Mouse (Mus musculus) CD4-positive, CD25-positive, alpha-beta regulatory T cell, adult 4 months (primary cell): Measurements from ENCODE around the gene Gm49358. TPM values are rescaled to one million over a fixed set of nuclear protein-coding genes. Genes with fewer than 3 reads are reported as not detected.
A peak's percentile ranks its signal among the peaks of the same experiment; 100 is the strongest.

Experiments
- ATAC-seq: one replicate; pipeline ENCODE4 v1.8.0; 2017
- polyA plus RNA-seq, 2 experiments: library from polyadenylated mRNA; unstranded; fragments of 100-300 nt; shearing (Covaris generic); gene quantifications; one replicate each; pipeline ENCODE4 v1.2.1; 2017

Gm49358 gene
- polyA plus RNA-seq, 2 experiments from 2014 or later: not detected

DNA sequence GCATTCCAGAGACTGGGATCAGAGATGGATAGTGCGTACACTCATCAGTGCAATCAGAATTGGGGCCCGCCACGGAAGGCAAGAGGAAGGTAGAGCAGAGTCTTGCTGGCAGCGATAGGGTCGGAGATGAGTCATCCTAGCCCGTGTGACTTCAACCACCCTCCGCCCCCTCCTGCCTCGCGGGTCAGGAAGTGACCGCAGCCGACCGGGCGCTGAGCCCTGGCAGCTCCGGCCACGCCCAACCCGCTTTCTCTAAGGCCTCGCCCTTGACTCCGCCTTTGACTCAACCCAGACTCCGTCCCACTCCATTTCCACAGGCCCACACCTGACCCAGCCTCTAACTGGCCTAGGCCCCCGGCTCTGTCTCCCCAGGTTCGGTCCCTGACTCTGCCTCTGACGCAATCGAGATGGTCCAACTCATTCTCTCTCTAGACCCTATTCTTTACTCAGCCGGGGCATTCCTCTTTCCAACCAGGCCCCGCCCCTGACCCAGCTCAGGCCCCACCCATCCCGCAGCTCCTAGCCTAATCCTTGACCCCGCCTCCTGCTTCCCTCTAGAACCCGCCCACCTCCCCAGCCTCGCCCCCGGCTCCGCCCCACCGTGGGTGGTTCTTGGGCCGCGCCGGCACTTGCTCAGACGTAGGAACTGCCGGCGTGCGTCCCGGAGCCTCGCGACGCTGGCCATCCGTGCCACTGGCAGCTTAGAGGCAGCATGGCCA is 14.8 kb downstream of the Gm49358 start, which contains the start of gene Nt5dc3:
TSS of gene Nt5dc3 (plus strand) at position 608 of the 719 bp plus-strand sequence.
- peak; percentile 79 for ATAC-seq

DNA sequence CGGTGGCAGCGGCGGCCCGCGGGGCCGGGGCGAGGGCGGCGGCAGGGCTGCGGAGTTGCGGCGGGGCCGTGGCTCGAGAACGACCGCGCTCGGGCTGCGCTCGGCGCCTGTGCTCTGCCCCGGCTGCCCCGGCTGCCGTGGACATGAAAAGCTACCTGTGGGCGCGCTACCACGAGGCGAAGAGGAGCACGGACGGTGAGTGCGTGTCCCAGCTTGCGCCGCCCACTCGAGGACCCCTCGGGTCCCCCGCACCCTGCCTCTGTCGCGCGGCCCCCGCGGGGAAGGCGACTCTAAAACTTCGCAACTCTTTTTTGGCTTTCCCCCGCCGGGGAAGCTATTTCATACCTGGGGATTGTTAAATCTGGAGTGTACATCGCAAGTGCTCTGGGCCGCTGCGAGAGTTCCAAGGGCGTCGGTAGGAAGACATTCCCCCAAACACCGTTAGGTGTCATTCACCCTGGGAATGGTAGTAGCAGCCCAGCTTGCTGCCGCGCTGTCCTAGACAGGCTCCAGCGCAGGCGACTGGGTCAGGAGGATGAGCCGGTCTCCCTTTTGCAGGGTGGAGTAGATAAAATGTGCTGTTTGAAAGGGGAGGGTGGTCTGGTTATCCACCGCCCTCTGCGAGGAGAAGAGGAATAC is 15.5 kb downstream of the Gm49358 start:
- ATAC-seq: peak; percentile 3

DNA sequence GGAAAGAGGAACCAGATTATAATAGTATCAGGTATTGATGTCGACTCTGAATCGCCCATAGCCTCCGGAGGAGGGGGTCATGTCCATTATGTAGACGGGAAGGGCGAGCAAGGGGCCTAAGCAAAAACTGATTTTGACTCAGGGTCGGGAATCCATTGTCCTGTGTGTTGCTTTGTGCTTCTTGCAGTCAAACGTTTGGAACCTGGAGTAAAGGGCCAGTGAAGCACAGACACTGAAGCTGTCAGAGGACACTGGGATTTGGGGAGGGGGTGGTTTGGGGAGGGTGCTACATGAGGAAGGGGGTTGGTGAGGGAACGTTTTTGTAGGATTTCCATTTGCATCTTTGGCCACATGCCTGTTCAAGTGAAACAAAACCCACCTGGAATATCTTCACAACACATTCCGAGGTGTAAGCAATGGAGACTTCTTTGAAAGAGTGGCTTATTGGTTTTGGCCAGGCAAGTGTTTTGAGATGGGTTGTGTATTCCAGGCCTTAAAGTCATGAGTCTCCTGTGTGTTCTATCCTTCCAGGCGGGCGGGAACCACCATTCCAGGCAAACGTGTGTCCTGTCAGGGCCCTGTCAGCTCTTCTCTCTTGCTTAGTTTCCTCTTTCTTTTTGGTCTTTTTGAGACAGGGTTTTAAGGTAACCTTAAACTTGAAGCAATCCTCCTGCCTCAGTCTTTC is 16.2 kb downstream of the Gm49358 start:
- ATAC-seq: no peak

DNA sequence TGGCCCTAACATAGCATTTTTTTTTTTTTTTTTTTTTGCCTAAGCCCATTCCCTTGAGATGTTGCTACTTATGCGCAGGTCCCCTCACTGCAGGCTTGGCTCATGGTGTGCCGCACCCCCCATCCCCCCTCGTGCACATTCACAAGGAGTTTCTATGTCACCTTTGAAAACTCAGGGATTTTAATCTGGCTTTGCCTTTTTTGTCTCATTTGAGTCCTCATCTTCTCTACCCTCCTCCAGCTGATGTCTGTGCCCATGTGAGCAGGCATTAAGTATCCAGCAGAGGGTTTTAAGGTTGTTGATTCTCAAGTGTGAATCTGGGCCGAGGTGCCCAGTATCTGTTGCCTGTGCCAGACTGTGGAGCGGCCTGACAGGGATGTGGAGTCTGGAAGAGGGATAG is 17.9 kb downstream of the Gm49358 start:
- no peak for ATAC-seq

DNA sequence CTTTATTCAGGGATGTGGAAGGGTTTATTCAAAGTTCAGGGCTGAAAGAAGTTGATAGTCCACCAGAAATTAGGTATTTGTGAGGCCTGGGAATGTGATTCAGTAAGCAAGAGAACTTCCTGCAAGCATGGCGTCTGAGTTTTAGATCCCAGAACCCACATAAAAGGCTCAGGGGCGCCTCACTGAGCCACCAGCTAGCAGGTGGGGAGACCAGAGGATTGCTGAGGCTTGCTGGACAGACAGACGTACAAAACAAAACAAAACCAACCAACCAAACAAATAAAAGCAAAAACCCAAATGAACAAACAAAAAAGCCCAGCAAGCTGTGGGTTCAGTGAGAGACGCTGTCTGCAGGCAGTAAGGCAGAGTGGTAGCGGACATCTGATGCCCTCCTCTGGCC is 18.9 kb downstream of the Gm49358 start:
- ATAC-seq: no peak

- no peak for ATAC-seq
Measured at GRCm38 (mm10) chr10:86783561-86783960, 19.8 kb downstream of the Gm49358 start.

DNA sequence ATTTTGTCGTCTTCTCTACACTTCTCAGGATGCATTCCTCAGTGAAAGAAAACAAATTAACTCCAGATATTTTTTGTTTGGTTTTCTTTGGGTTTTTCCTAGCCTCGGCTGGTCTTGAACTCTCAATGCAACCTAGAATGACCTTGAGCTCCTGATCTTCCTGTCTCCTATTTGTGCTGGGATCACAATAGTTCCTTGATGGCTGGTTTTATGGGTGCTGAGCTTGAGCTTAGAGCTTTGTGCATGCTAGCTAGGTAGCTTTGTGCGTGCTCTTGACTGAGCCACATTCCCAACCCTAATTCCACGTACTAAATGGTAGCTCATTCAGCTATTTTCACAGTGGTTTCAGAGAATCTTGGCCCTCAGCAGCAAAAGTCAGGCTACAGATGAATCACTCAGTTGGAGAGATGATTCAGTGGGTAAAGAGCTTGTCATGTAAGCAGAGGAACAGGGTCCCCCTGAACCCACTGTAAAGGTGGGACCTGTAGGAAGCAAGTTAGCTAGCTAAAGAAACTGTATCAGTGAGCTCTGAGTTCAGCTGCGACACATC is 20.4 kb downstream of the Gm49358 start:
- no peak for ATAC-seq

- ATAC-seq: no peak
Measured at GRCm38 (mm10) chr10:86785396-86785795, 21.6 kb downstream of the Gm49358 start.

GRCm38 (mm10) chr10:86786083-86786482 is 22.3 kb downstream of the Gm49358 start:
- no peak for ATAC-seq

GRCm38 (mm10) chr10:86788193-86788592 is 24.4 kb downstream of the Gm49358 start:
- no peak for ATAC-seq

GRCm38 (mm10) chr10:86789146-86789672 is 25.4 kb downstream of the Gm49358 start:
- ATAC-seq: no peak

GRCm38 (mm10) chr10:86791507-86792184 is 27.9 kb downstream of the Gm49358 start:
- no peak for ATAC-seq

DNA sequence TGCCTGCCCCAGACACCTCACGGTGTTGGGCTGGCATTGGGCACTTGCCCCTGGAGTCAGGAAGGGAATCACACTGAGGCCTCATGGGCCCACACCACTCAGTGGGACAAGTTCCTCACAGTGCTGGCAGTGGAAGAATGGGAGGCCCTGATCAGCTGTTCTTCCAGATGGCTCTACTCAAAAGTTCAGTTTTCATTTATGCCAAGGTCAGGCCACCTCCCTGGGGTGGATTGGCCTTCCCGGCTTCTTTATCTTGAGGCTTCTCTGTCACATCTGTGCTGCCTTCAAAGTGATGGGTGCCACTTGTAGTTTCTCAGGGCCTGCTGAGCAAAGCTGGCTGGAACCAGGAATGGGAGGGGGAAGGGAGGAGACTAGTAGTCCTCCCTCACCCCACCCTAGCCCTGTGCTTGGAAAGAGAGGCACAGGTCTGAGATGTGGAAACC is 29.8 kb downstream of the Gm49358 start:
- no peak for ATAC-seq

DNA sequence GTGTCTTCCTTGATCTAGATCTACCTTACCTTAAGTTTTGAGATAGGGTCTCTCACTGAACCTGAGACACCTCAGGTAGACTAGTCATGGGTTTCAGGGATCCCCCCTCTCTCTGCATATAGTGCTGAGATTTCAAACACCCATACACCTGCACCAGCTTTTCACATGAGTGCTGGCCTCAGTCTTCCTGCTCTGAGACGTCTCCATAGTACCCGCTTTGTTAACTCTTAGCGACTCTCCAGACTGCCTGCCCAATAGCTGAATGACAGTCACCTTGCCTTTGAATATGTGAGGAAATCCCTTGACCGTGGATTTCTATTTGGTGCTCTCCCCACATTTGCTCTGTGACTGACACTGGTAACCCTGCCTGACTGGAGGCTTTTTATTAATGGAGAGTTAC is 30.4 kb downstream of the Gm49358 start:
- ATAC-seq: peak; percentile 35

- ATAC-seq: peak; percentile 56
Measured at GRCm38 (mm10) chr10:86794794-86795535, 31.2 kb downstream of the Gm49358 start.

DNA sequence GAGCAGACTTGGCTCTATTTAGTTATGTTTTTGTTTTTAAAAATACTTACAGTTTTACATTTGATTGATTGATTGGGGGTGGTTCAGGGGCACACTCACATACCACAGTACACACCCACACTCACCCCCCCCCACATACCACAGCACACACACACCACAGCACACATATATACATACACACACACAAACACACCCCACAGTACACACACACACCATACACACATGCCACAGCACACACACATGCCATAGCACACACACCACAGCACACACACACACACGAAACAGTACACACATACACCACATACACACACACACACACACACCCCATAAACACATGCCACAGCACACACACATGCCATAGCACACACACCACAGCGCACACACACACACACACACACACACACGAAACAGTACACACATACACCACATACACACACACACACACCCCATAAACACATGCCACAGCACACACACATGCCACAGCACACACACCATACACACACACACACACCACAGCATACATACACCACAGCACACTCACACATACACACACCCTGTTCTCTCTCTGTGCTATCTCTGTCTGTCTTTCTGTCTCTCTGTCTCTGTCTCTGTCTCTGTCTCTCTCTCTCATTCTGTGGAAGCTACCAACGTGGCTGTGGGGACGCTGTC is 32.4 kb downstream of the Gm49358 start:
- ATAC-seq: no peak

DNA sequence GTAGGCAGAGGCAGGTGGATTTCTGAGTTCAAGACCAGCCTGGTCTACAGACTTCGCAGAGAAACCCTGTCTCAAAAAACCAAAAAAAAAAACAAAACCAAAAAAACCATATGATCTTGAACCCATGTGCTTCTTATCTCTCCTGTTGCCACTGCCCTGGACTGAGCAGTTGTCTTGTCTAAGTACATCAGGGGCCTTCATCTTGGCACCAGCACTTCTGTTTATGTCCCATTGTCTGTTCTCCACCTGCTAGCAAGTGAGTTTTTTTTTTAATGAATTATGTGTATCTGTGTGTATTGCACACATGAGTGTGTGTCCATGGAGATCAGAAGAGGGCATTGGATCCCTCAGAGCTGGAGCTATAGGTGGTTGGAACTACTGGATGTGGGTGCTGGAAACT is 43.6 kb downstream of the Gm49358 start:
- ATAC-seq: no peak

- ATAC-seq: no peak
Measured at GRCm38 (mm10) chr10:86808013-86808758, 44.4 kb downstream of the Gm49358 start.

DNA sequence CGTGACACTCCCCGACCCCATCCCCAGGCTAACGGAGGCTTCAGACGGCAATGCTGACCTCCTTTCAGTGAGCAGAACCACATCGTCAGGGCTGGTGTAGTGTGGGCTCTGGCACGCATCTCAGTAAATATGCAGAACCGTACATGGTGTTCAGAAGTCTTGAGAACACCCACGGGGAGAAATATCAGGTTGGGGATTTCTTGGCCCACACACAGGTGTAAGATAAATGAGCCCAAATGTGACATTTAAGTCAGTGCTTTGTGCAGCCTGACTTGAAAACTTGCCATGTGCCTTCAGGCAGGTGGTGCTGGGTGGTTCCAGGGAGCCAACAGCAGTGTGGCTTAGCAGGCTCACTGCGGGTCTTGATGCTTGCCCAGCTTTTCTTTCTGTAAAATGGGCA is 46.2 kb downstream of the Gm49358 start:
- ATAC-seq: peak; percentile 43

- no peak for ATAC-seq
Measured at GRCm38 (mm10) chr10:86810612-86811011, 46.8 kb downstream of the Gm49358 start.
